Mouse (Mus musculus) liver, postnatal 0 days (tissue): ENCODE results near the gene Ehbp1.

ENCODE experiments used
- CTCF ChIP-seq: sonication (generic); IDR thresholded peaks from 2 replicates; pipeline ENCODE4 v1.5.1; 2016; ENCODE audit warnings: antibody characterized with exemption, low read depth
- EP300 ChIP-seq: IDR thresholded peaks from 2 replicates; pipeline ENCODE4 v1.6.1; 2016; ENCODE audit warnings: antibody characterized with exemption, low read depth, mild to moderate bottlenecking

DNA sequence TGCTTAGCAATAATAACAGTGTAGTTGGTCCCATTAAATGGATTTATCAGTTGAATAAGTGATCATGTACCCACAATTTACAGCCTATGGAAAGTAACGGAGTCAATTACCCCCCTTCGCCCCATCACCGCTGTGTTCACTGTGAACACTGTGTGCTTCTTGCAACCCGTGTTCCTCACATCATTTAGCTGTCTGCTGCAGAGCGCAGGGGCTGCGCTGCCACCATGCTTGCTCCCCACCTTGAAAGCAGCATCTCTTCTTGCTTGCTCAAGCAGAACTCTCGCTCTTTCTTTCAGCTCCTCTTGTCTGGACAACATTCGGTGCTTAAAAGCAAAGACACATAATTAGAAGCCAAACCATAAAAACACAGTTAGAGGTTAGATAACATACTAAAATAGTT lies 252.7 kb downstream of the Ehbp1 start:
- no peak for TF ChIP-seq EP300
- TF ChIP-seq CTCF, result no peak
